Mouse (Mus musculus) retina, embryonic 14.5 days (tissue): ENCODE measurements around the gene Gm10413.
"Not testable (repeated sequence)": the region's sequence is repeated elsewhere in the genome, so short reads cannot be mapped to it uniquely, and the experiment has no call there.

Experiments
- DNase-seq: peaks from one replicate; pipeline ENCODE4 v3.0.0-alpha.2; 2015; ENCODE audit warnings: low spot score

The Gm10413 gene

GRCm38 (mm10) chr14:3394793-3395192, at the start of gene Gm10413:
TSS of gene Gm10413 (plus strand) at chr14:3395093.
- not testable (repeated sequence) for DNase-seq

GRCm38 (mm10) chr14:3412314-3412713, 17.4 kb downstream of the Gm10413 start, which contains the start of gene Gm10409:
TSS of gene Gm10409 (plus strand) at chr14:3412614.
- DNase-seq: not testable (repeated sequence)

DNA sequence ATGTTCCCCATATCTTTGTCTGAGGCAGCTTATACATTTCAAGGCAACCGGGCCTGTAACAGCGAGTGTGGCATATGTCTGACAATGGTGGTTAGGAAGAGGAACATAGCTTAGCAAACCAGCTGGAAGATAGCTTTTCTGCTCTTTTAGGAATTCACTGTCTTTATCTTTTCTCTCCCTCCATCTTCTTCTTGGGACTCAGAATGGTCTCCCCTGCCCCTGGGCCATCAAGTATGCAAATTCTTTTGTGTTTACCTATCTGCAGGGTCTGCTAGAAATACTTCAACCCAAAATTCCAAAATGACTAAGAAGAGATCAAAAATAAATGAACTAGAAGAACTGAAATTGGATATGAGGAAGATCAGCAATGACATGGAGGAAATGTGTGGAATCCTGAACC, 32.9 kb downstream of the Gm10413 start, which contains the start of gene Gm3005:
Gene Gm3005 (plus strand): TSS at position 301 of the 400 bp plus-strand sequence.
- DNase-seq: not testable (repeated sequence)

GRCm38 (mm10) chr14:3449079-3449478, 54.2 kb downstream of the Gm10413 start, which contains the start of gene Gm10408:
TSS of gene Gm10408 (plus strand) at chr14:3449379.
- DNase-seq: not testable (repeated sequence)
